Comparison of ENCODE assay signal across 22 mouse cellular contexts in the genomic region with DNA sequence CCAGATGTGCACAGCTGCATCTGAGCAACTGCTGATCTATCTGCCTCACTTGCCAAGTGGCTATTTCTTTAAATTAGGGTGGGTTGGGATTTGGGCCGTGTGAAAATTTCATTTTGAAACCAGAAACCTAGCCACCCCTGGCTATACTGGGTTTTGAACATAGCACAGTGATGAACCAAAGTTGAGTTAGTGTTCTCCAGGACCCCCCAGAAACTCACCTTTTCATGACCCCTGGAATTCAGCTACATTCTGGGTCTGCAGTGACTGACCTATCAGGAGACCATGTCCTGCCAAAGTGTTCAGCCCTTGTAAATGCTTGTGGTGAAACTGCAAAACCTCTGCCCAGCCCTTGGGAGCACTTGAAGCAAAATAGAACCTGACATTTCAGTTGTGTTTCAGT.
"Had no signal": no experiment of that assay in that cellular context is flagged by ENCODE, and none has a peak within 500 bp of the region (broad histone marks: within the 10 kb centered on the region; RNA-seq: fewer than 3 reads in every experiment).

No protein-coding gene starts in this region.

- H3K4me1 ChIP-seq: lung, embryonic 15.5 days; megakaryocyte, embryonic 14.5 days; midbrain, embryonic 10.5 days; neural tube, embryonic 13.5 days; neural tube, embryonic 15.5 days had no signal

- H3K27ac ChIP-seq: lung, embryonic 15.5 days; macrophage; midbrain, embryonic 10.5 days; neural tube, embryonic 13.5 days; neural tube, embryonic 15.5 days had no signal

- DNase-seq: liver, postnatal 0 days; lung, adult 2 months; lung, postnatal 14 days; lung, postnatal 36 days; midbrain, embryonic 14.5 days; retina, postnatal 1 day; right cerebral cortex, adult 18-20 months; right cerebral cortex, postnatal 25 days; right cerebral cortex, postnatal 4 days; spleen, adult 18-20 months; thymus, adult 18-20 months; thymus, postnatal 14 days; thymus, postnatal 36 days had no signal

- H3K4me3 ChIP-seq: lung, embryonic 15.5 days; megakaryocyte, embryonic 14.5 days; midbrain, embryonic 10.5 days; myocyte; neural tube, embryonic 13.5 days; neural tube, embryonic 15.5 days had no signal

- H3K36me3 ChIP-seq: lung, embryonic 15.5 days; midbrain, embryonic 10.5 days; neural tube, embryonic 13.5 days; neural tube, embryonic 15.5 days had no signal

- H3K9ac ChIP-seq: liver, postnatal 0 days; lung, embryonic 15.5 days; neural tube, embryonic 13.5 days; neural tube, embryonic 15.5 days had no signal

- H3K27me3 ChIP-seq: lung, embryonic 15.5 days; megakaryocyte, embryonic 14.5 days; neural tube, embryonic 13.5 days; neural tube, embryonic 15.5 days had no signal

- H3K4me2 ChIP-seq: lung, embryonic 15.5 days; neural tube, embryonic 13.5 days; neural tube, embryonic 15.5 days had no signal

- H3K9me3 ChIP-seq: lung, embryonic 15.5 days; midbrain, embryonic 10.5 days; neural tube, embryonic 13.5 days; neural tube, embryonic 15.5 days had no signal

- ATAC-seq: liver, postnatal 0 days; lung, postnatal 0 days; midbrain, embryonic 16.5 days had no signal
